Mouse (Mus musculus): ENCODE data around the gene Trir. TPM values are rescaled to one million over a fixed set of nuclear protein-coding genes. Genes with fewer than 3 reads are reported as not detected.

Trir gene
- polyA plus RNA-seq, 1 experiment from 2014 or later, result 50.0 TPM

DNA sequence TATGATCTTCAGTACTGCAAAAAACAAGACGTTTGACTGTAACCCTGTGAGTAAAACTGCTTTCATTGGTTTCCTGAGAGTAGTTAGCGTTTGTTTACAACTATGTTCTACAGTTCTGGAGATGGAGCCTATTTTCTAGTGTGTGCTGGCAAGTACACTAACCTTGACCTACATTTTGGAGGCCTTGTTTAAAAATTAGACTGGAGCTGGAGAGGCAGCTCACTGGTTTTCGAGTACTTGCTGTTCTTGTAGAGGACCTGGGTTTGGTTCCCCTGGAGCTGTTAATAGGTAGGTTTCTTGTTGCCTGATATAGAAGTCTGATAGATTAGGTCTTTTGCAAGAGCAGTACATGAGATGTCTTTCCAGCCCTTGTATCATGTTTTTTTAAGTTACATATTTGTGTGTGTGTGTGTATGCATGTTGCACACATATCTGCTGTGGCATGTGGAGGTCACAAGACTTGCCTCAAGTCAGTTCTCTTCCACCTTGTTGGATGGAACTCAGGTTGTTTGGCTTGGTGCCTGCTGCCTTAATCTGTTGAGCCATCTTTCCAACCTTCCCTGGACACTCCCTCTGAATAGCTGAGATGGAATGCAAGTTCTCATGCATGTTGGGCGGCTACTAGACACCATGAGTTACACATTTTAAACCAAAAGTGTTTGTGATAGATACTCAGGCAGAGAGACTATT, 6.1 kb downstream of the Trir start:
- Histone ChIP-seq H3K4me1 (ENCODE audit: control insufficient read depth, low read depth, low read length) (peaks cover 43% of the 10 kb centered on the region), H3K9me3 (replicated peaks; ENCODE audit: control insufficient read depth, low read length) (no peaks in the 10 kb centered on the region), H3K27ac (ENCODE audit: low read length) (peak overlapping the region; percentile 4; the same call in 1 of the 2 replicates), H3K9ac (ENCODE audit: low read depth, low read length) (no peak overlapping the region), H3K36me3 (ENCODE audit: control insufficient read depth, insufficient read depth) (peaks cover 38% of the 10 kb centered on the region), H3K27me3 (ENCODE audit: control insufficient read depth, insufficient read depth, low read depth, low read length) (no peaks in the 10 kb centered on the region), H3K4me3 (ENCODE audit: low read depth, low read length) (no peak overlapping the region), H3K4me2 (ENCODE audit: low read depth, low read length) (no peak overlapping the region)
- ATAC-seq (ENCODE audit: low read depth), result no peak
- 59% methylated on average over 4 of the region's 4 CpGs for WGBS (ENCODE audit: insufficient replicate concordance)

DNA sequence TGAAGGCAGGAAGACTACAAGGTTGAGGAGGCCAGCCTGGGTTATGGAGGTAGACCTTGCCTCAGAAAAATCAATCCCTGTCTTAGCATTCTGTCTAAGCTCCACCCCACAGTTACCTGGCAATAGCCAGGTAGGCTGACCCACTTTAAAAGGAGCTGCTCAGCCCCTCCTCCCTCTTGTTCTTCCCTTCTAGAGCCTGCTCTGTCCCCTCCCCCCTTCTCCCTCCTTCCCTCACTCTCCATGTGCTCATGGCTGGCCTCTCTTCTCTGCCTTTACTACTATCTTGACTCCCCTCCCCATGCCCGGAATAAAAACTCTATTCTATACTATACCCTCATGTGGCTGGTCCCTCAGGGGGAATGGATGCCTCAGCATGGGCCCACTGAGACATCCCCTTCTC, 7.2 kb downstream of the Trir start:
- H3K4me3 ChIP-seq (ENCODE audit: low read depth, low read length), result no peak overlapping the region
- no peak overlapping the region for H3K27ac ChIP-seq (ENCODE audit: low read length)
- ATAC-seq (ENCODE audit: low read depth), result no peak
- H3K4me1 ChIP-seq (ENCODE audit: control insufficient read depth, low read depth, low read length), result peaks cover 42% of the 10 kb centered on the region
- H3K4me2 ChIP-seq (ENCODE audit: low read depth, low read length), result no peak overlapping the region
- no peaks in the 10 kb centered on the region for H3K9me3 ChIP-seq (replicated peaks; ENCODE audit: control insufficient read depth, low read length)
- 46% methylated on average over 1 of the region's 1 CpGs for whole genome bisulfite sequencing (ENCODE audit: insufficient replicate concordance)
- no peaks in the 10 kb centered on the region for H3K27me3 ChIP-seq (ENCODE audit: control insufficient read depth, insufficient read depth, low read depth, low read length)
- peaks cover 38% of the 10 kb centered on the region for H3K36me3 ChIP-seq (ENCODE audit: control insufficient read depth, insufficient read depth)
- no peak overlapping the region for H3K9ac ChIP-seq (ENCODE audit: low read depth, low read length)

DNA sequence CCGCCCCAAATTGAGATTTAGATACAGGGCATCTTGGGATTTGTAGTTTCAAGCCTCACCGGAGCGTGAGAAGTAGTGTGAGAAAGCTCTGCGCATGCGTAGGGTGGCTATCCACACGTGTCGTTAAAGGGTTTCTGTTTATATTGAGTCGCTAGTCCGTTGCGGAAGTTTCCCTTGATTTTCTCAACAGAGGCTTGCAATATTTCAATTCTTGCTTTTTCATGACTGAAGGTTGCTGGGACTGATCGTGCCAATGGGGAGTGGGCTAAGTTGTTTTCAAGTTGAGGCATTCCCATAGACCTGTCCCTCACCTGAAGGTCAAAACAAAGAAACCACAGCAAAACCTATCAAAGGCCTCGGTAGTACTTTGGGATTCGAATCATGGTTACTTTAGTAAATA, 8.1 kb downstream of the Trir start:
- ATAC-seq (ENCODE audit: low read depth), result no peak
- WGBS (ENCODE audit: insufficient replicate concordance), result under 1% methylated on average over 13 of the region's 13 CpGs
- Histone ChIP-seq H3K4me3 (ENCODE audit: low read depth, low read length) (peak overlapping the region; percentile 76), H3K36me3 (ENCODE audit: control insufficient read depth, insufficient read depth) (peaks cover 32% of the 10 kb centered on the region), H3K9ac (ENCODE audit: low read depth, low read length) (peak overlapping the region; percentile 82), H3K4me1 (ENCODE audit: control insufficient read depth, low read depth, low read length) (peaks cover 46% of the 10 kb centered on the region), H3K27me3 (ENCODE audit: control insufficient read depth, insufficient read depth, low read depth, low read length) (no peaks in the 10 kb centered on the region), H3K4me2 (ENCODE audit: low read depth, low read length) (peak overlapping the region; percentile 90), H3K9me3 (replicated peaks; ENCODE audit: control insufficient read depth, low read length) (no peaks in the 10 kb centered on the region), H3K27ac (ENCODE audit: low read length) (peak overlapping the region; percentile 97)

DNA sequence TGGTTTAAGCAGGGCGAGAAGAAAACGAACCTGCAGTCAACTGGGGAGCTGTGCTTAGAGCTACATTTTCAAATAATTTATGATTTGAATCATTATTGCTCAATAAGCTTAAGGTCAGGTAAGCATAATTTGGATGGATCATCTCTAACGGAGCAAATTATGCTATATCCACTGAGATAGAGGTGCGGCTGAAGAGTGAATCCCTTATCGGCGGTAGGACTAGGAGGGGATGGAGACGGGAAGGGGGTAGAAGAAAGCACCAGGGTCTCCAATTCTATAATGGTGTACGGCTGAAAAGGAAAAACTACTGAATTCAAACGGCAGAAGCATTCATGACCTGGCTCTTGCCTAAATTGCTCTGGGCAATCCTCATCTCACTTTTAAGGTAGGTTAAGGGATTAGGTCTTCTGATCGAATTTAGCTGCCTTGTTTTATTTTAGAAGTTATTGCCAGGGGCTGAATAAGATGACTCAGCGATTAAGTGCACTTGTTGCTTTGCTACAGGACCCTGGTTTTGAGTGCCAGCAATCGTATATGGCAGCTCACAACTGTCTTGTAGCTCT, 8.6 kb downstream of the Trir start:
- Histone ChIP-seq H3K9me3 (replicated peaks; ENCODE audit: control insufficient read depth, low read length) (no peaks in the 10 kb centered on the region), H3K27ac (ENCODE audit: low read length) (peak overlapping the region; percentile 97), H3K4me3 (ENCODE audit: low read depth, low read length) (peak overlapping the region; percentile 76), H3K4me2 (ENCODE audit: low read depth, low read length) (peak overlapping the region; percentile 90), H3K4me1 (ENCODE audit: control insufficient read depth, low read depth, low read length) (peaks cover 48% of the 10 kb centered on the region), H3K9ac (ENCODE audit: low read depth, low read length) (peak overlapping the region; percentile 82), H3K36me3 (ENCODE audit: control insufficient read depth, insufficient read depth) (peaks cover 32% of the 10 kb centered on the region), H3K27me3 (ENCODE audit: control insufficient read depth, insufficient read depth, low read depth, low read length) (no peaks in the 10 kb centered on the region)
- WGBS (ENCODE audit: insufficient replicate concordance), result 2% methylated on average over 12 of the region's 12 CpGs
- no peak for ATAC-seq (ENCODE audit: low read depth)

GRCm38 (mm10) chr8:85035728-85036310, 9.2 kb downstream of the Trir start:
- Histone ChIP-seq H3K9ac (ENCODE audit: low read depth, low read length) (peak overlapping the region; percentile 82), H3K27ac (ENCODE audit: low read length) (peak overlapping the region; percentile 97), H3K9me3 (replicated peaks; ENCODE audit: control insufficient read depth, low read length) (no peaks in the 10 kb centered on the region), H3K4me1 (ENCODE audit: control insufficient read depth, low read depth, low read length) (peaks cover 51% of the 10 kb centered on the region), H3K27me3 (ENCODE audit: control insufficient read depth, insufficient read depth, low read depth, low read length) (no peaks in the 10 kb centered on the region), H3K4me3 (ENCODE audit: low read depth, low read length) (peak overlapping the region; percentile 76), H3K4me2 (ENCODE audit: low read depth, low read length) (peak overlapping the region; percentile 90), H3K36me3 (ENCODE audit: control insufficient read depth, insufficient read depth) (peaks cover 33% of the 10 kb centered on the region)
- peak; percentile 16; the same call in 1 of the 2 replicates for ATAC-seq (ENCODE audit: low read depth)
- under 1% methylated on average over 15 of the region's 15 CpGs for whole genome bisulfite sequencing (ENCODE audit: insufficient replicate concordance)

GRCm38 (mm10) chr8:85036381-85036717, 9.7 kb downstream of the Trir start:
- under 1% methylated on average over 9 of the region's 9 CpGs for WGBS (ENCODE audit: insufficient replicate concordance)
- H3K36me3 ChIP-seq (ENCODE audit: control insufficient read depth, insufficient read depth), result peaks cover 35% of the 10 kb centered on the region
- peak; percentile 8 for ATAC-seq (ENCODE audit: low read depth)

DNA sequence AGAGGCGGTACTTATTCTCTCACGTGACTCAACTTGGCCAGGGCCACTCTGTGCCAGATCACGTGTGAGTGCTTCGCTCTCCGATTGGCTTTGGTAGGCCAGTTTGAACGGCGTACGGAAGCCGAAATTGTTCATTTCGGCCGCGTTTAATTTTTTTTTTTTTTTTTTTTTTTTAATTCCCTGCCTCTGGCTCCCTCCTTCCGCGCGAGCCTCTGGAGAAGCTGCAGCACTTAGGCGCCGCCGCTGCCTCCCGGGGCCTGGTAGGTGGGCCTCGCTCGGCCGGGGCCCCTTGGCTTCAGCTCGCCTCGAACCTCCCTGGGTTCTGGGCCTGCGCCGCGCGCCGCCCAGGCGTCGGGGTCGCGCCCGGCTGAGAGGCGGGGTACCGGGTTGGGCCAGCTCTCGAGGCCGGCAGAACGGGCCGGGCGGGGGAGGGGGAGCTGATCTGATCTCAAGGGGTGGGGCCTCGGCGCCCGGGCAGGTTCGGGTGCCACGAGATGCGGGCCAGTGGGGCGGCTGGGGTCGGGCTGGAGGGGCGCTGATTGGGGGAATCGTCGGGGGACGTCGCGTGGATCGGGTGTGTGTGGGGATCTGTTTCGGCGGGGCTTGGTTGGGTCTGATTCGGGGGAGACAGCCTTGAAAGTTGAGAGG, 10.2 kb downstream of the Trir start, which contains the start of gene Tnpo2:
TSS of gene Tnpo2 (plus strand) at position 198 of the 648 bp plus-strand sequence.
- under 1% methylated on average over 58 of the region's 59 CpGs for WGBS (ENCODE audit: insufficient replicate concordance)
- Histone ChIP-seq H3K4me3 (ENCODE audit: low read depth, low read length) (peak within 1 kb of the TSS; percentile 76), H3K4me1 (ENCODE audit: control insufficient read depth, low read depth, low read length) (peaks cover 53% of the 10 kb centered on the region), H3K9ac (ENCODE audit: low read depth, low read length) (peak within 1 kb of the TSS; percentile 90), H3K27me3 (ENCODE audit: control insufficient read depth, insufficient read depth, low read depth, low read length) (no peaks in the 10 kb centered on the region), H3K4me2 (ENCODE audit: low read depth, low read length) (peak within 1 kb of the TSS; percentile 90), H3K36me3 (ENCODE audit: control insufficient read depth, insufficient read depth) (peaks cover 33% of the 10 kb centered on the region), H3K27ac (ENCODE audit: low read length) (peak within 1 kb of the TSS; percentile 97), H3K9me3 (replicated peaks; ENCODE audit: control insufficient read depth, low read length) (no peaks in the 10 kb centered on the region)
- peak; percentile 91 for ATAC-seq (ENCODE audit: low read depth)

More at GRCm38 (mm10) chr8:85036381-85036717, 9.7 kb downstream of the Trir start:
- no peaks in the 10 kb centered on the region for H3K27me3 ChIP-seq (ENCODE audit: control insufficient read depth, insufficient read depth, low read depth, low read length)
- peak overlapping the region; percentile 82 for H3K9ac ChIP-seq (ENCODE audit: low read depth, low read length)
- H3K4me2 ChIP-seq (ENCODE audit: low read depth, low read length), result peak overlapping the region; percentile 90
- peak overlapping the region; percentile 97 for H3K27ac ChIP-seq (ENCODE audit: low read length)
- no peaks in the 10 kb centered on the region for H3K9me3 ChIP-seq (replicated peaks; ENCODE audit: control insufficient read depth, low read length)
- peaks cover 53% of the 10 kb centered on the region for H3K4me1 ChIP-seq (ENCODE audit: control insufficient read depth, low read depth, low read length)
- peak overlapping the region; percentile 76 for H3K4me3 ChIP-seq (ENCODE audit: low read depth, low read length)

GRCm38 (mm10) chr8:85037366-85037680, 10.7 kb downstream of the Trir start:
- H3K27me3 ChIP-seq (ENCODE audit: control insufficient read depth, insufficient read depth, low read depth, low read length), result no peaks in the 10 kb centered on the region
- peak overlapping the region; percentile 90 for H3K9ac ChIP-seq (ENCODE audit: low read depth, low read length)
- H3K4me1 ChIP-seq (ENCODE audit: control insufficient read depth, low read depth, low read length), result peaks cover 53% of the 10 kb centered on the region
- H3K27ac ChIP-seq (ENCODE audit: low read length), result peak overlapping the region; percentile 97
- 0% methylated on average over 14 of the region's 14 CpGs for WGBS (ENCODE audit: insufficient replicate concordance)
- H3K36me3 ChIP-seq (ENCODE audit: control insufficient read depth, insufficient read depth), result peaks cover 31% of the 10 kb centered on the region
- peak; percentile 9 for ATAC-seq (ENCODE audit: low read depth)
- no peaks in the 10 kb centered on the region for H3K9me3 ChIP-seq (replicated peaks; ENCODE audit: control insufficient read depth, low read length)
- H3K4me2 ChIP-seq (ENCODE audit: low read depth, low read length), result peak overlapping the region; percentile 90
- H3K4me3 ChIP-seq (ENCODE audit: low read depth, low read length), result peak overlapping the region; percentile 76

All from liver, embryonic 16.5 days (tissue).